Mouse (Mus musculus) gastrocnemius, postnatal 4 days (tissue): ENCODE data around the gene Cct8. TPM values are rescaled to one million over a fixed set of nuclear protein-coding genes. Genes with fewer than 3 reads are reported as not detected.
"Not testable (repeated sequence)": the region's sequence is repeated elsewhere in the genome, so short reads cannot be mapped to it uniquely, and the experiment has no call there.

Source experiments
- DNase-seq, 2 experiments: peaks; one replicate each; pipeline ENCODE4 v3.0.0; 2021 to 2022; ENCODE audit warnings: low spot score in 2 of 2, mixed read lengths in 2 of 2
- long read RNA-seq, 2 experiments: library from polyadenylated mRNA; stranded (forward); transcript quantifications; one replicate each; pipeline ENCODE4 v2.0.0; 2021
- total RNA-seq, 2 experiments: library from RNA; stranded (reverse); gene quantifications; 2 replicates each; pipeline ENCODE4 v1.2.3; 2021

Cct8 gene
- 100 to 1,000 TPM; 190 to 198 TPM for total RNA-seq
- long read RNA-seq, experiment 1, transcript Cct8-201 (15 exons, 2,394 nt), result major isoform, 253 of 269 reads
- long read RNA-seq, experiment 1, partial matches to known transcripts, result 2 of 269 reads
- long read RNA-seq, experiment 1, other reads (novel, unspliced or antisense), result 14 of 269 reads
- long read RNA-seq, experiment 2, transcript Cct8-201 (15 exons, 2,394 nt), result major isoform, 272 of 289 reads
- long read RNA-seq, experiment 2, partial matches to known transcripts, result 7 of 289 reads
- long read RNA-seq, experiment 2, other reads (novel, unspliced or antisense), result 10 of 289 reads

- DNase-seq, result peak; percentile 91 to 97
These were observed at the start of gene Cct8 for GRCm38 (mm10) chr16:87495716-87496447. TSS of gene Cct8 (minus strand) at chr16:87495873.

- DNase-seq, result no peak
These were observed 33.1 kb upstream of the Cct8 start for GRCm38 (mm10) chr16:87528755-87529154.

- no peak for DNase-seq
These were observed 32.0 kb upstream of the Cct8 start for GRCm38 (mm10) chr16:87527553-87528249.

GRCm38 (mm10) chr16:87524228-87524627 is 28.6 kb upstream of the Cct8 start:
- DNase-seq, result no peak

GRCm38 (mm10) chr16:87512331-87512730 is 16.7 kb upstream of the Cct8 start:
- DNase-seq, result no peak

GRCm38 (mm10) chr16:87511706-87512105 is 16.0 kb upstream of the Cct8 start:
- no peak for DNase-seq

- DNase-seq, result no peak
These were observed 5.8 kb upstream of the Cct8 start for GRCm38 (mm10) chr16:87501304-87502078.

GRCm38 (mm10) chr16:87499556-87499955 is 3.9 kb upstream of the Cct8 start:
- no peak for DNase-seq

- DNase-seq, result no peak
These were observed 1.5 kb upstream of the Cct8 start for GRCm38 (mm10) chr16:87497171-87497570.

- no peak for DNase-seq
These were observed 1.1 kb upstream of the Cct8 start for GRCm38 (mm10) chr16:87496728-87497127.

- no peak for DNase-seq
These were observed 568 bp downstream of the Cct8 start for GRCm38 (mm10) chr16:87494955-87495655.

GRCm38 (mm10) chr16:87492191-87492792 is 3.4 kb downstream of the Cct8 start:
- DNase-seq, result not testable (repeated sequence)

- no peak for DNase-seq
These were observed 7.1 kb downstream of the Cct8 start for GRCm38 (mm10) chr16:87488605-87489004.

GRCm38 (mm10) chr16:87486739-87487138 is 8.9 kb downstream of the Cct8 start:
- no peak for DNase-seq

- no peak for DNase-seq
These were observed 11.3 kb downstream of the Cct8 start for GRCm38 (mm10) chr16:87484367-87484766.

GRCm38 (mm10) chr16:87470579-87470978 is 25.1 kb downstream of the Cct8 start:
- DNase-seq, result no peak

- no peak for DNase-seq
These were observed 36.9 kb downstream of the Cct8 start for GRCm38 (mm10) chr16:87458752-87459151.

- DNase-seq, result no peak
These were observed 40.5 kb downstream of the Cct8 start for GRCm38 (mm10) chr16:87455180-87455611.

- DNase-seq, result peak; percentile 81 to 91
These were observed 41.1 kb downstream of the Cct8 start, which contains the start of gene Usp16 for GRCm38 (mm10) chr16:87454419-87455179. TSS of gene Usp16 (plus strand) at chr16:87454703.
